Mouse (Mus musculus): ENCODE data around the gene Rab3d. TPM values are rescaled to one million over a fixed set of nuclear protein-coding genes. Genes with fewer than 3 reads are reported as not detected.
"Not testable (repeated sequence)": the region's sequence is repeated elsewhere in the genome, so short reads cannot be mapped to it uniquely, and the experiment has no call there.

Rab3d gene
- total RNA-seq, 2 experiments from 2014 or later = 4.1 to 6.6 TPM

DNA sequence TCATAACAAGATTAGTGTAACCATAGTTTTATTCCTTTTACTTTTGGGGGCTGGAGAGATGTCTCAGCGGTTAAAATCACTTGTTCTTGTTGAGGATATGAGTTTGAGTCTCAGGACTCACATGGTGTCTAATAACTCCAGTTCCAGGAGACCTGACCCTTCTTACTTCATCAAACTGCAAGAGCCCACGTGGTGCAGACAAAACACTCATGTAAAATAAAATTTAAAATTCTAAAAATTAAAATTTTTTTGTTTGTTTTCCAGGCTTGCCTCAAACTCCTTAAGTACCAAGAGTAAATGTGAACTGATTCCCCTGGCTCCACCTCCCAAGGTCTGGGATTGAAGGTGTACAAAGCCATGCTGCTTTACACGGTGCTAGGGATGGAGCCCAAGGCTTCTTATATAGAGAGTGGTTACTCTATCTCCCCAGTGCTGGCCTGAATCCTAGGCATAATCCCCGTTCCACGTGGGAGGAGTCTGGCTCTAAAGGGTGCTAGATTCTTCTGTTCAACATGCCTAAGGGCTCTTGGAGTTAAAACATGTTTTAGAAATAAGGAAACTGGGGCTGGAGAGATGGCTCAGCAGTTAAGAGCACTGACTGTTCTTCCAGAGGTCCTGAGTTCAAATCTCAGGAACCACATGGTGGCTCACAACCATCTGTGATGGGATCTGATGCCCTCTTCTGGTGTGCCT lies 846 bp upstream of the Rab3d start:
- no peak for DNase-seq
- intact Hi-C loops (cut with DNase I; ENCODE audit: low total_unique reads) = no loop called here

DNA sequence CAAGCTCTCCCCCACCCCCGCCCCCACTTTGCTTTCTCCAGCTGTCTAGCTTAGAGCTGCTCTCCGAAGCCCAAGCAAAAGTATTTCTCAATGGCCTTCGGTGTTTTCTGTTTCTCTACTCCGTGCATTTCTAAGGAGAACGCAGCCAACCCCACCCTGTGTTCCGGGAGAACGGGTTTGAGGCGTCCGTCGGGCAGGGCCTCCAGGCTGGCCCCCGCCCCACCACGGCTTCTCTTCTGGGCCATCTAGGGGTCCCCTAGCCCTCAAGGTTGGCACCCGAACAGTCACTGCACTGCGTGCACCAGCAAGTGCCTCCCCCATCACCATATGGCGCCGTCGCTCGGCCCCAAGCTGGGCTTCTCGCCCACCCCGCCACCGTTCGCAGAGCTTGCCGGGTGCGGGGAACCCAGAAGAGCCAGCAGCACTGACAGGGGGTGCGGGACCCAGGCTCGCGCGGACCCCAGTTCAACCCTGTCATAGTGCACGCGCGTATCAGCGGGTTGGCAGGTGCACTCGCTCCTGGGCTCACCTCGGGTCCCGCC lies 428 bp downstream of the Rab3d start:
- peak; percentile 33 for DNase-seq
- intact Hi-C loops (cut with DNase I; ENCODE audit: low total_unique reads) = no loop called here

DNA sequence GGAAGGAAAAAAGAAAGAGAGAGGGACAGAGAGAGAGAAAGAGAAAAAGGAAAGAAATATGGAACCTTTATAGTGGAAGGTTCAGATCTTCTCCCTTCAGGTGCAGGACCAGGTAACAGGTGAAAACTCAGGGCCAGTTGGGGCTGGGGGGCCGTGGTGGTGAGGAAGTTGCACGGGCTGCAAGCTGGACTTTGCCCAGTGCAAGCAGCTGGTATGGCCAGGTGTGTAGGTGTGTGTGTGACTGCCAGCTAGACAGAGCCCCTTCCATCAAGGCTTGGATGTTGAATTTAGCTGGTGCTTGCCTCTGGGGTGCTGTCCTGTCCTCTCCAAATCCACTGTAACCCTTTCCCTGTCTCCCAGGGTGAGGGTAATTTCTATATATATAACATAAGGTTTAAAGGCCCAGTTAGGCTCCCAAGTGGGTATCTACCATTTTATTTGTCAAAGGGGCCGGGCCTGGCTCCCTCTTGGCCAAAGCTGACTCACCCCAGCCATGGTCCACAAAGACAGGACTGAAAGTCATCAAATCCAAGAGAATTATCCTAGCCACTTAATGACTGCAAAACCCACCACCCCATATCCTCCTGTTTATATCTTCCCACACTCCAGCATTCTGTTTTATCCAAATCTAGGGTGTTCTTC lies 1.0 kb downstream of the Rab3d start:
- DNase-seq = no peak
- intact Hi-C loops (cut with DNase I; ENCODE audit: low total_unique reads) = no loop called here

DNA sequence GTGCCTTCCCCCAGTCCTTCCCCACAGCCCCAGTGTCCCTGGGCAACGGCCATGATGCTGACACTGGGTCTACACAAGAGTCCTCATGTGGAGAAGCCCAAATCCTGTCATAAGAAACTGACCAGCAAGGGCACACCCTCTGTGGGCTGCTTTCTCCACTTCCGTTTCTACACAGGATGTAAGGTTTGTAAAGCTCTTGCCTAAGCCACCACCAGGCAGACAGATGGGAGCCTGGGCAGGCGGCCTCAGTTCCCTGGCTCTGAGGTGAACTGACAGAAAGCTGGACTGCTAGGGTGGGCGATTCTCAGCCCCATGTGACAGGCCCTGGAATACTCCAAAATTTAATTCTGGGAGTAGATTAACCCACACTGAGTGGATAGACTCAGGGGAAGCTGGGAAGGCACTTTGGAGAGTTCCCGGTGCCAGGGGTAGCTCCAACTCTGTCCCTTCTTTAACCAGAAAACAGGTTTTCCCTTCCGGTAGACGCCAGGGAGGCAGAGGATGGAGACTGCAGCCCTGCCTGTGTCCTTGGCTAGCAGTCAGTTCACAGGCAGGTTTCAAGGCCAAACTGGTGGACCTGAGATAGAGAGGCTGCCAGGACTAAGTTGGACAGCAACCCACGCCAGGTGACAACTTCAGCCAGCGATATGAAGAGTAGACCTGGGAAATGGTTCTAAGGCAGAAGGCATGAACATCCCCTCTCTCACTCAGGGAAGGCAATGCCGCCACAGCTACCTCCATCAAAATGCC lies 8.3 kb downstream of the Rab3d start:
- intact Hi-C loops (cut with DNase I; ENCODE audit: low total_unique reads) = no loop called here
- no peak for DNase-seq

DNA sequence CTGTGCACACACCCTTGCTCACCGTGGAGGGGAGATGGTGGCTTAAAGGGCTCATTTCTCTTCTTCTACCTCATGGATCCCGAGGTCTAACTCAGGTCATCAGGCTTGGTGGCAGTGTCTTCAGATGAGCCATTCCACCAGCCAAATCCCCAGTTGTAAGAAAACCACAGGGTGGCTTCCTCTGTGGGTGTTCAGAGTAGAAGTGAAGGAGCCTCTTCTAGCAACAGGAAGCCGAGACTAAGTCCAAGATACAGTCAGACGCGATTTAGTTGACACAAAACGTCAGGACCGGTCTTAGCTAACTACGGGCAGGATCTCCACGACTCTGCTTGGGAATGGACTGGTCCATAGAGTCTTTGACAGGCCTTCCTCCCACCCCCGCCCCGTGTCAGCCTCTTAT lies 9.8 kb downstream of the Rab3d start:
- DNase-seq = no peak
- intact Hi-C loops (cut with DNase I; ENCODE audit: low total_unique reads) = no loop called here

DNA sequence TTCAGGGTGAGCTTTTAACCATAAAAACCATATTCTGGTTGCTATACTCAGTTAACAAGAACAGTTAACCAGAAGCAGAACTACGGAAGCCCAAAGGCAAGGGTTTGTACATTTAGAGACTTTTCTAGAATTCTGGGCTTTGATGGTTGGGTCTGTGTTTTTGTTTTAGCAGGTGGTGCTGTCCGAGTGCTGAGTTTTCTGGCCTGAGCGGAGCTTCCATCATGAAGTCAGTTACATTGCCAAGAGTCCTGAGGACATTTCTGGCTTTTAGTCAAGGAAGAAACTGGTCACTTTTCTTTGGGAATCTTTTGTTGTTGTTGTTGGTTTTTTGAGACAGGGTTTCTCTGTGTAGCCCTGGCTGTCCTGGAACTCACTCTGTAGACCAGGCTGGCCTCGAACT lies 14.0 kb downstream of the Rab3d start:
- intact Hi-C loops (cut with DNase I; ENCODE audit: low total_unique reads) = no loop called here
- DNase-seq = no peak

DNA sequence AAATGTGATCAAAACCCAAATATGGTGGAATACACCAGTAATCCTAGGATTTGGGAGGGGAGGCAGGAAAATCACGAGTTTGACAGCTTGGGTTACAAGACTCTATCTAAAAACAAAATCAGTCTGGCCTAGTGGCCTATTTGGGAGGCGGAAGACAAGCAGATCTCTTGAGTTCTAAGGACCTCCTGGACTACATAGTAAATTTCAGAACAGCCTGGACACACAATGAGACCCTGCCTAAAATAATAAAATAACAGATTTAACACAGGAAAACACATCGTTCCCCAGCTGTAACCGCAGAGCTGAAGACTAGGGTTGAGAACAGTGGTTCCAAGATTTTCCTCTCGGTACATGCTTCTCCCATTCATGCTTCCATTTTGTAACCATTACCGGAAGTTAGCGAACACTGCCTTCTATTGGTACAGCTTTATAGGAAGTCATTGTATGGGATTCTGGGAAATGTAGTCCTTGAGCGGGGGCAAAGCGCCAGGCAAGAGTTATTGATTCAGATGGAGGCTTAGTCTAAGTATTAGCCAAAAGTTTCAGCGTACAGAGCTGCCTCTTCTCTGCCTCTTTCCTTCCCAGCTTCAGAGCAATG lies 16.7 kb downstream of the Rab3d start:
- peak; percentile 49 for DNase-seq
- intact Hi-C loops (cut with DNase I; ENCODE audit: low total_unique reads) = no loop called here

DNA sequence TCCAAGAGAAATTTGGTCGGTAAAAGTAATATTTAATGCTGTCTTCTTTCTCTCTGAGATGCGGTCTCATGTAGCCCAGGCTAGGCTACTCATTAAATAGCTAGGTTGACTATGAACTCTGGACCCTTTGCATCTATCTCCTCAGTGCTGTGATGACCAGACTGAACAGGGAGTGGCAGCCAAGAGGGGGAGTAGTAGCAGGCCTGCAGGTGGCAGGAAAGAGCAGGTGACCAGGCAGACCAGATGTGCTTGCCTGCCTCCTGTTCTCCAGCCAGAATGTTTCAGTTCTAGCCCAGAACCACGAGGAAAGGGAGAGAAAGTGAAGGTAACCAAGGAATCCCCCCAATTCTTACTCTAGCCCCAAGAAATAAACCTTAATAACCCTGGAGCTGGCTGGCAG lies 28.8 kb downstream of the Rab3d start:
- intact Hi-C loops (cut with DNase I; ENCODE audit: low total_unique reads) = no loop called here
- no peak for DNase-seq

DNA sequence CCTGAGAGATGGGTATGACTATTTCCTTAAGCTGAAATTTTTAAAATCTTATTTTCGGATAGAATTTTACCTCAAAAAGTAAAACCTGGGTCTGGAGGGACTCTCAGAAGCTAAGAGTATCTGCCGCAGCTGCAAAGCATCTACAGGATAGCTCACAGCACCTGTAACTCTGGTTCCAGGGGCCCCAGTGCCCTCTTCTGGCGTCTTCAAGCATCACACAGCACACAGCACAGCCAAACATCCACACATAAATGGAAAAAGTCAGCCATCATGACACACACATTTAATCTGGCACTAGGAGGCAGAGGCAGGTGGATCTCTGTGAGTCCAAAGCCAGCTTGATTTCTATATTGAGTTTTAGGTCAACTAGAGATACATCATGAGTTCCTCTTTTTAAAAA lies 41.4 kb downstream of the Rab3d start:
- DNase-seq = no peak
- intact Hi-C loops (cut with DNase I; ENCODE audit: low total_unique reads) = loop anchor here (10.0 kb wide), 3 partner anchors 132 to 272 kb away; no protein-coding TSS in a partner anchor

DNA sequence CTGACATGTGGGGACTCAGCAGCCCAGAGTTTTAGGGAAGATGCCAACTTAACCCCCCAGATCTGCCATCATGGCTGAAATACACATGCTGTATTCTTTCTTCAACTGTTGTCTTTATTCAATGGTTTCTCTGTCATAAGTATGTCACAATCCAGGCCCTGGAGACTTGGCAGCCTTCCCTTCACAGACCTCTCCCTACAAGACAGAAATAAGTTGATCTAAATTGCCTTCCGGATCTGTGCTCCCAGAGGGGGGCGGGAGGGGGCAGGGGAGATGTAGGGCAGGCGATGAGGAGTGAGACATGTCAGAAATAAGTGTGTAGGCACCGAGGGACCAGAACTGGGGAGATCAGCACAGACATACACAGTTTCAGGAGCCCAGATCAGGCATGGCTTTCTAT lies 45.8 kb downstream of the Rab3d start:
- no peak for DNase-seq
- intact Hi-C loops (cut with DNase I; ENCODE audit: low total_unique reads) = loop anchor here (5.0 to 10.0 kb wide), 4 partner anchors 35 to 267 kb away; partner anchors contain the start of gene Angptl8

DNA sequence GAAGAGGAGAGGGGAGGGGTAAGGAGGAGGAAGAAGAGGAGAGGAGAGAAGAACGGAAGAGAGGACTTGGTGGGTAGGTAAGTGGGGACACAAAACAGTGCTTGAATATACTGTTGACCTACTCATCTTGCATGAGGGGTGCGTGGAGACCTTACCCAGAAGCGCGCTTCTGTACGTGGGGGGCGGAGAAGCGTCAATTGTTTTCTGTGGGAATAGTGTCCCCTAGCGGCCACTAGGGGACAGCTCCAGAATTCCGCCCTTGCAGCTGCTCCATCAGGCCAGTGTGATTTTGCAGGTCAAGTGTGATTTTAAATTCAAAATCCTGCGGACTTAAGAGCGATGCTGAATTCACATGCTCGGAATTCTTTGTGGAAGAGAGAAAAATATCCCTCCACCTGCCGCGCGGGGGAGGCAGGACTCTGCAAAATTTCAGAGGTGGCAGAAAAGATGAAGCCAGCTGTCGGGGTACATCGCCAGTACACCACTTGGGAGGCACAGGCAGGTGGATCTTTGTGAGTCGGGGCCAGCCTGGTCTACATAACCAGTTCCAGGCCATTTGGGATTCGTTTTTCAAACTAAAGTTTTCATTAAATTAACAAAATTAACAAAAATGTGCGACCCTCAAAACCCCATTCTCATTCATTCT lies 47.0 kb downstream of the Rab3d start:
- peak; percentile 32 for DNase-seq
- intact Hi-C loops (cut with DNase I; ENCODE audit: low total_unique reads) = loop anchor here (5.0 to 10.0 kb wide), 4 partner anchors 34 to 266 kb away; partner anchors contain the start of gene Angptl8

DNA sequence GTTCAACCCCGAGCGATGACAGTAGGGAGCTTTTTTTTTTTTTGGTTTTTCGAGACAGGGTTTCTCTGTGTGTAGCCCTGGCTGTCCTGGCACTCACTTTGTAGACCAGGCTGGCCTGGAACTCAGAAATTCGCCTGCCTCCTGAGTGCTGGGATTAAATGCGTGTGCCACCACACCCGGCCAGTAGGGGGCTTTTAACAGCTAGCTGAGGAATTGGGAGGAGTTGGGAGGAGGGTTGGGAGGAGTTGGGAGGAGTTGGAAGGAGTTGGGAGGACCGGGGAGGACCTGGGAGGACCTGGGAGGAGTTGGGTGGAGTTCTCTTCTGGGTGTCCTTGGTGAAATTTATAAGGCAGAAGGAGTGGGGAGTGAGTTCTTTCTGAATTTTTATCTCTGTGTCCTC lies 48.7 kb downstream of the Rab3d start:
- intact Hi-C loops (cut with DNase I; ENCODE audit: low total_unique reads) = not testable (repeated sequence)
- peak; percentile 74 for DNase-seq

DNA sequence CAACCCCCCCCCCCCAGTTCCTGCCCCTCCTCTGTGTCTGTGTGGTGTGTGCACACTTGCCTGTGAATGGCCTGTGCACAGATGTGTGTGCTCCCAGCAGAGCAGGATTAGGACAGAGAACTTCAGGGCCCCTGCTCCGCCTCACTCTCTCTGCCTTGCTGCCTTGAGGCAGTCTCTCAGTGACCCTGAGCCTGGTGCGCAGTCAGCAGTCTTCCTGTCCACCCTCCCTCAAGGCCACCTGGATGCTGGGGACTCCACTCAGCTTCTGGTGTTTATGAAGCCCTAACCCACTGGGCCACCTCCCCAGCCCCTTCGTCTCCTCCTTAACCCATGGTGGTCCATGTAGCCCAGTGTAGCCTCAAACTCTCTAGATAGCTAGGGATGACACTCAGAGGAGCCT lies 50.3 kb downstream of the Rab3d start:
- intact Hi-C loops (cut with DNase I; ENCODE audit: low total_unique reads) = no loop called here
- no peak for DNase-seq

DNA sequence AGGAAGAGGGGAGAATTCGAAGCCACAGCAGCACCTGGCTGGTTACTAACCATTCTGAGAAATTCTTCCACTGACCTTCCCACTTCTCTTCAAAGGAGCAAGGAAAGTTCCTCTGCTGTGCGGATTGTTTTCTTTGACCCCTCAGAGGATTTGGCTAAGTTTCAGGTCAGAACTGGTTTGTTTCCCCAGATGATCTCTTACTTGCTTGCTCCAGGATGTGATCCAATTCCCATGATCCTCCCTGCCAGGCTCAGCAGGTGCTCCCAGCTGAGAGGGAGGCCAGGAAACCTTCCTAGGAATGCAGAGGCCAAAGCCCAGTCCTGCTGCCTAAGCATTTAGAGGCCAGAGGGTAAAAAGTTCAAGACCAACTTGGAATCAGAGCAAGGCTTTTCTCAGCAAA lies 51.4 kb downstream of the Rab3d start:
- DNase-seq = no peak
- intact Hi-C loops (cut with DNase I; ENCODE audit: low total_unique reads) = no loop called here

DNA sequence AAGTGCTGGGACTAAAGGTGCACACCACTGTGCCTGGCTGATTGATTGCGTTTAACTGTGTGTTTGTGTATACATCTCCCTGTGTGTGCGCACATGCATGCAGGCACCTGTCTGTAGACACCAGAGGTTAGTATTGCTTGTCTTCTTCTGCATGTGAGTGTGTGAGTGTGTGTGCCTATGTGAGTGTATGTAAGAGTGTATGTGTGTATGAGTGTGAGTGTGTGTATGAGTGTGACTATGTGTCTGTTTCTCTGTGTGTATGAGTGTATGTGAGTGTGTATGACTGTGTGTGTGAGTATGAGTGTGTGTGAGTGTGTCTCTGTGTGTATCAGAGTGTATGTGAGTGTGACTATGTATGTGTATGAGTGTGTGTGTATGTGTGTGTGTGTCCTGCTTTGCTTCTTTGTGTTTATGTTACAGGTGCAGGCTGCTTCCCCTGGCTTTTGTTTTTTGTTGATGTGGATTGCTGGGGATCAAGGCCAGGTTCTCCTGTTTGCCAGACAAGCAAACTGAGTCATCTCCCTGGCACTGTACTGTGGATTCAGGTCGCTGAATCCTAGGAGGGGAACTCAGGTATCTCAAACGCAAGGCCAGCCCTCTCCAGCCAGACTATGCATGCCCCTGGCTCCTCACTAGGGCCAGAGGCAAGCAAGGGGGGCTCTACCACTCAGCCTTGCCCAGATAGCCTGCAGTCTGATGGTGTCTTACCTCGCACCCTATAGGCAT lies 52.2 kb downstream of the Rab3d start:
- DNase-seq = no peak
- intact Hi-C loops (cut with DNase I; ENCODE audit: low total_unique reads) = no loop called here

DNA sequence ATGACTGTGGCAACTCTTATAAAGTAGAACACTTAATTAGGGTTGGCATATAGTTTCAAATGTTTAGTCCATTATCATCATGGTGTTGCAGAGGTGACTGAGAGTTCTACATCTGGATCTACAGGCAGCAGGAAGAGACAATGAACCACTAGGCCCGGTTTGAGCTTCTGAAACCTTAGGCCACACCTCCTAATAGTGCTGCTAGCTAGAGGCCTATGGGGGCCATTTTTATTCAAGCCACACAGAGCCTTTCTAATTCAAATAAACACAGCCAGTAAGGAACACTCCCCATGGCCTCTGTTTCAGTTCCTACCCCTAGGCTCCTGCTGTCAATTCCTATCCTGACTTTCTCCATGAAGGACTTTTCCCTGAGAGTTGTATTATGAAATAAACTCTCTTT lies 55.8 kb downstream of the Rab3d start:
- no peak for DNase-seq
- intact Hi-C loops (cut with DNase I; ENCODE audit: low total_unique reads) = no loop called here

DNA sequence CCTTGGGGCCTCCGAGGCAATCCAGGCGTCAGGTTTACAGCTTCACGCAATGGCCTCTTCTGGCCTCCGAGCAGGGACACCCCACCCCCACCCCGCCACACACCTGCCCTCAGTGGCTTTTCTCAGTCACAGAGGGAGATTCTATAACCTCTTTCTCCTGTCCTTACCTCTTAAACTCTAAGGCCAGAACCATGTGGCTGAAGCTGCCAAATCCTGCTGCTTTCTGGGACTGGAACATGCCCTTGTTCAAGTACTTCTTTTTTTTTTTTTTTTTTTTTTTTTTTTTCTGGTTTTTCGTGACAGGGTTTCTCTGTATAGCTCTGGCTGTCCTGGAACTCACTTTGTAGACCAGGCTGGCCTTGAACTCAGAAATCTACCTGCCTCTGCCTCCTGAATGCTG lies 57.6 kb downstream of the Rab3d start:
- intact Hi-C loops (cut with DNase I; ENCODE audit: low total_unique reads); DNase-seq: not testable (repeated sequence)

DNA sequence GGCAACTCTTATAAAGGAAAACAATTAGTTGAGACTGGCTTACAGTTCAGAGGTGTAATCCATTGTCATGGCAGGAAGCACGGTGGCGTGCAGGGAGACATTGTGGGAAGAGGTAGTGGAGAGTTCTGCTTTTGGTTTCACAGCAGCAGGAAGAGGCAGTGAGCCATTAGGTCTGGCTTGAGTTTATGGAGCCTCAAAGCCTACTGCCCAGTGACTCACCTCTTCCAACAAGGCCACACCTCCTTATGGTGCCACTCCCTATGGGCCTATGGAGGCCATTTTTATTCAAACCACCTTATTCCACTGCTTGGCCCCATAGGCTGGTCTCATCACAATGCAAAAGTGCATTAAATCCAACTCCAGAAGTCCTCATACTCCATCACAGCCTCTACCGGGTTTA lies 58.4 kb downstream of the Rab3d start:
- intact Hi-C loops (cut with DNase I; ENCODE audit: low total_unique reads) = no loop called here
- no peak for DNase-seq

DNA sequence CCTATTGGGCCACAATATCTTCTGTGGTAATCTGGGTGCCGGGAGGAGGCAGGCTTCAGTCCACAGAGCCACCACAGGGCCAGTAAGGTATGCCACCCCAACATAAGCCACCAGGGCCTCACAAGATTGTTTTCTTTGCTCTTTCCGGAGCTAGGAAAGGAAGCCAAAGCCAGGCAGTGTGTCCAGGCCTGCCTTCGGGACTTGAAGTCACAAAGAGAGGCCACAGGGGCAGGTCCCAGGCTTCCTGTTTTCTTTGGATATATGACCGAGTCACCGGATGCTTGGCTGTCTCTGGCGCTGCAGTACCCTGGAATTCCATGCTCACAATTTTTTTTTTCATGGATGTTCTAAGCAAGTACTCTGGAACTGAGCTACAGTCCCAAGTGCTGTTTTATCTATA lies 59.9 kb downstream of the Rab3d start:
- intact Hi-C loops (cut with DNase I; ENCODE audit: low total_unique reads) = no loop called here
- no peak for DNase-seq
